Mouse (Mus musculus) liver, postnatal 0 days (tissue): ENCODE measurements around the gene Alkbh8.

Experiments
- CTCF ChIP-seq: sonication (generic); IDR thresholded peaks from 2 replicates; pipeline ENCODE4 v1.5.1; 2016; ENCODE audit warnings: antibody characterized with exemption, low read depth
- EP300 ChIP-seq: IDR thresholded peaks from 2 replicates; pipeline ENCODE4 v1.6.1; 2016; ENCODE audit warnings: antibody characterized with exemption, low read depth, mild to moderate bottlenecking

DNA sequence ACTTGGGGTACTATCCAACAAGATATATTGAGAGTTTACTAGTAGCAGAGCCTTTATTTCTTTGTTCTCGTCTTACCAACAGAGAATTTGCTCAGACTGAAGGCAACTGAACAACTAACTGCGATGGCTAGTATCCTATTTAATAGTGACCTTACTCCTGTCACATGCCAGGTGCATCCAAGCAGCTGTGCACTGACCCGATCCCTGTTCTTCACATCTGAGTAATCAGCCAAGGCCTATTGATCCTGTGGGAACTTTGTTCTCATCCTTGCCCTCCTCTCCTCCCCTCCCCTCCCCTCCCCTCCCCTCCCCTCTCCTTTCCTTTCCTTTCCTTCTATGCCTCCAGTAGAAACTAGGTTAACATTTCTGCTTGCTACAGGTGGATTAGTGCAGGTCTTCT lies 1.7 kb downstream of the Alkbh8 start:
- TF ChIP-seq CTCF (no peak), EP300 (no peak)
